Mouse (Mus musculus): ENCODE data around the gene Dpy30. TPM values are rescaled to one million over a fixed set of nuclear protein-coding genes. Genes with fewer than 3 reads are reported as not detected.
"Not testable (repeated sequence)": the region's sequence is repeated elsewhere in the genome, so short reads cannot be mapped to it uniquely, and the experiment has no call there.

The Dpy30 gene
- polyA plus RNA-seq, 1 experiment from 2014 or later = 276 TPM

DNA sequence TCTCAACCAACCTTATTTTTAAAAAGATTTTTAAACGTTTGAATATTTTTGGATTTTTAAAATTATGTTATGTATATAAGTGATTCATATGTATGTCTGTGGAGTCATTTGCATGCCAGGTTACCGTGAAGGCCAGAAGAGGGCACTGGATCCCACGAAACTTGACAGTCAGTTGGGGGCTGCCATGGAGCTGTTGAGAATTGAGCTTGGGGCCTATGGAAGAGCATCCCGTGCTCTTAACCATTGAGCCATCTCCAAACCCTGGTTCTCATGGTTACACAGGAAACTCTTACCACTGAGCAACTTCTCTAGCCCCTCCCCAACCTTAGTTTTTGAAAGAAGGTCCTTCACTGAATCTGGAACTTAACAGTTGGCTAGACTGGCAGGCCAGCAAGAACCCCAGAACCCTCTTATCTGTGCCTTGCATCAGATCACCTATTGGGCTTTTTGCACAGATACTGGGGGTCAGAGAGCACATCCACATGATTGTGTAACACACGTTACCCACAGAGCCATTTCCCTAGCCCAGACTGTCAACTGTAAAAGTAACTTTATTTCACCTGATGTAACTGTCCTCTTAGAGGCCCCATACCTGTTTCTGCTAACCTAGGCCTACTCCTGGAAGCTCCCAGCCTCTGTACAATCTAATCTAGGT lies 1.2 kb downstream of the Dpy30 start:
- Histone ChIP-seq H3K4me3 (ENCODE audit: low read depth, low read length) (no peak overlapping the region), H3K4me2 (no peak overlapping the region), H3K9me3 (ENCODE audit: control insufficient read depth, low read length) (no peaks in the 10 kb centered on the region), H3K4me1 (ENCODE audit: control insufficient read depth, insufficient read depth, low read length) (no peaks in the 10 kb centered on the region), H3K36me3 (ENCODE audit: control insufficient read depth, insufficient read depth, low read length) (no peaks in the 10 kb centered on the region), H3K27ac (ENCODE audit: low read depth, low read length) (no peak overlapping the region), H3K27me3 (ENCODE audit: control insufficient read depth, insufficient read depth, low read length) (no peaks in the 10 kb centered on the region), H3K9ac (ENCODE audit: low read length) (no peak overlapping the region)
- WGBS = 52% methylated on average over 5 of the region's 5 CpGs
- ATAC-seq (ENCODE audit: low FRiP score) (no peak), DNase-seq (ENCODE audit: low spot score, missing footprints) (no peak)

DNA sequence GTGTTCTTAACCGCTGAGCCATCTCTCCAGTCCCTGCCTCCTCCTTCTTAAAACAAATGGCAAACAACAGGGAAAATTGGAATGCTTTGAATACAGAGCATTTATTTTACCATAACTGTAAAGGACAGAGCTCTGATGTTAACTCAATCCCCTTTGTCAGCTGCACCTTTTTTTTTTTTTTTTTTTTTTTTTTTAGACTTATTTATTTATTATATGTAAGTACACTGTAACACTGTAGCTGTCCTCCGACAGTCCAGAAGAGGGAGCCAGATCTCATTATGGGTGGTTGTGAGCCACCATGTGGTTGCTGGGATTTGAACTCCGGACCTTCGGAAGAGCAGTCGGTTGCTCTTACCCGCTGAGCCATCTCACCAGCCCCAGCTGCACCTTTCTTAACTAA lies 5.0 kb downstream of the Dpy30 start:
- DNase-seq (ENCODE audit: low spot score, missing footprints) (no peak), ATAC-seq (ENCODE audit: low FRiP score) (no peak)
- no peak overlapping the region for H3K27ac ChIP-seq (ENCODE audit: low read depth, low read length)
- H3K9me3 ChIP-seq (ENCODE audit: control insufficient read depth, low read length) = no peaks in the 10 kb centered on the region
- H3K9ac ChIP-seq (ENCODE audit: low read length) = no peak overlapping the region
- WGBS = 93% methylated on average over 6 of the region's 6 CpGs
- no peaks in the 10 kb centered on the region for H3K27me3 ChIP-seq (ENCODE audit: control insufficient read depth, insufficient read depth, low read length)
- H3K36me3 ChIP-seq (ENCODE audit: control insufficient read depth, insufficient read depth, low read length) = no peaks in the 10 kb centered on the region
- no peak overlapping the region for H3K4me2 ChIP-seq
- no peak overlapping the region for H3K4me3 ChIP-seq (ENCODE audit: low read depth, low read length)
- peaks cover 10% of the 10 kb centered on the region; the same call in 1 of the 2 replicates for H3K4me1 ChIP-seq (ENCODE audit: control insufficient read depth, insufficient read depth, low read length)

DNA sequence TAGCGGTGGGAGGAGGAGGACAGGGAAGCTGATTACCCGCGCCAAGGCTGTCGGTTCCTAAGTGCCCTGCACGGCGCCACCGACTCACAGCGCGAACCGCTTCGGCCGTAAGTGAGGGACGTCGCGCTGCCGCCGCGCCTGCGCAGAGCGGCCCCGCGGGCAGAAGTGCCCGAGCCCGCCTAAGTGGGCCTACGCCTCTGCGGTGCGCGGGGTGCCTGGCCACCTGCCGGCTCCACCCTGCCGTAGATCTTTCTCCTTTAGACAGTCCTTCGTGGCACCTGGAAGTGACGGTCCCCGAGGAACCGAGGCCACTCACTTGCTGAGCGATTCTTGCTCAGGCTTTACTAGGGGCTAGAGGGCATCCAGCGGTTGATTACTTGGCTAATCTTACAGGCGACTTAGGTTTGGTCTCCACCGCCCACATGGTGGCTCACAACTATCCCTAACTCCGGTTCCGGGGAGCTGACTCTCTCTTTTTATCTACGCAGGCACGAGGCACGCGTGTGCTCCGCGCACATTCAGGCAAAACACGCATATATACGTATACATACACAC lies 7.4 kb downstream of the Dpy30 start:
- ATAC-seq (ENCODE audit: low FRiP score) (peak; percentile 96), DNase-seq (ENCODE audit: low spot score, missing footprints) (peak; percentile 99)
- Histone ChIP-seq H3K9me3 (ENCODE audit: control insufficient read depth, low read length) (no peaks in the 10 kb centered on the region), H3K4me1 (ENCODE audit: control insufficient read depth, insufficient read depth, low read length) (peaks cover 10% of the 10 kb centered on the region; the same call in 1 of the 2 replicates), H3K27ac (ENCODE audit: low read depth, low read length) (peak overlapping the region; percentile 92), H3K4me2 (peak overlapping the region; percentile 72), H3K27me3 (ENCODE audit: control insufficient read depth, insufficient read depth, low read length) (no peaks in the 10 kb centered on the region), H3K4me3 (ENCODE audit: low read depth, low read length) (peak overlapping the region; percentile 76), H3K36me3 (ENCODE audit: control insufficient read depth, insufficient read depth, low read length) (no peaks in the 10 kb centered on the region), H3K9ac (ENCODE audit: low read length) (peak overlapping the region; percentile 87)
- WGBS = under 1% methylated on average over 48 of the region's 48 CpGs

DNA sequence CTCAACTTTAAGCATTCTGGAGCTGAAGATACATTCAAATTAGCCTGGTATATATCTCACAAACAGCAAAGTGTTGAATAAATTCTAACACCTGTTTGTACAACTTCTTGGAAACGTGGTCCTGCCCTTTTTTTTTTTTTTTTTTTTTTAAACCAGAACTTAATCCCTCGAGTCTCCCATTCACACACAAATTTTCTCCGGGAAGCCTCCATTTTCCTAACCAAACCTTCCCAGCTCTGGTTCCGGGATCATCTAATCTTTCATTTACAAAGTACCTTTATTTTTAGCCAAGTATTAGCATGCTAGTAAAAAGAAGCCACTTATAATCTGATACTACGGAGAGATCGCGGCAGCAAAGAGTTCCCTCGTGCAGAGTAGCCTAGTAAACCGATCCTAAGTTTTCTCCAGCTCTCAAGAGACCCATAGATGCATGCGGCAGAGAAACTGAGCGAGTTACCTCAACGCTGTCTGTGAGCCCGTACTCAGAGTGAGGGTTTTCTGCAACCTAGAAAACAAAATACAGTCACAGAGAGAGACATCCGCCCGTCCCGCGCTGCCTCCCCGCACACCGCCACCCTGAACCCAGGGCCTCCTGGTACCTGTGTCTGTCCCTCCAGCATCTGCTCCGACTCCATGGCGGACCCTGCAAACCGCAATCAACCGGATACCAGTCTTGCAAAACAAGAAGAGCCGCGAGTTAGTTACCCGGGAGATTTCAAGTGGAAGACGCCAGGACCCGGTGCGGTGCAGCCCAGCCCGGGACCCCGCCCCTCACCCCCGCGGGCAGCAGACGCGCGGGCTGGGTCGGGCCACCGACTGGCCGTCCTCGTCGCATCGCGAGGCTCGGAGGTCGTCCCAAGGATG lies 8.1 kb downstream of the Dpy30 start:
- DNase-seq (ENCODE audit: low spot score, missing footprints) = no peak
- ATAC-seq (ENCODE audit: low FRiP score) = no peak
- Histone ChIP-seq H3K4me2 (peak overlapping the region; percentile 72), H3K27me3 (ENCODE audit: control insufficient read depth, insufficient read depth, low read length) (no peaks in the 10 kb centered on the region), H3K9ac (ENCODE audit: low read length) (peak overlapping the region; percentile 87), H3K4me1 (ENCODE audit: control insufficient read depth, insufficient read depth, low read length) (peaks cover 10% of the 10 kb centered on the region; the same call in 1 of the 2 replicates), H3K4me3 (ENCODE audit: low read depth, low read length) (peak overlapping the region; percentile 76), H3K36me3 (ENCODE audit: control insufficient read depth, insufficient read depth, low read length) (no peaks in the 10 kb centered on the region), H3K27ac (ENCODE audit: low read depth, low read length) (peak overlapping the region; percentile 92), H3K9me3 (ENCODE audit: control insufficient read depth, low read length) (no peaks in the 10 kb centered on the region)
- under 1% methylated on average over 45 of the region's 45 CpGs for WGBS

GRCm38 (mm10) chr17:74306021-74306420 lies 17.7 kb downstream of the Dpy30 start:
- Histone ChIP-seq H3K9ac (ENCODE audit: low read length) (no peak overlapping the region), H3K36me3 (ENCODE audit: control insufficient read depth, insufficient read depth, low read length) (peaks cover 4% of the 10 kb centered on the region), H3K4me2 (no peak overlapping the region), H3K27me3 (ENCODE audit: control insufficient read depth, insufficient read depth, low read length) (no peaks in the 10 kb centered on the region), H3K9me3 (ENCODE audit: control insufficient read depth, low read length) (no peaks in the 10 kb centered on the region), H3K27ac (ENCODE audit: low read depth, low read length) (no peak overlapping the region), H3K4me1 (ENCODE audit: control insufficient read depth, insufficient read depth, low read length) (no peaks in the 10 kb centered on the region), H3K4me3 (ENCODE audit: low read depth, low read length) (no peak overlapping the region)
- no peak for ATAC-seq (ENCODE audit: low FRiP score)
- 95% methylated on average over 1 of the region's 1 CpGs for WGBS
- DNase-seq (ENCODE audit: low spot score, missing footprints) = peak; percentile 75

DNA sequence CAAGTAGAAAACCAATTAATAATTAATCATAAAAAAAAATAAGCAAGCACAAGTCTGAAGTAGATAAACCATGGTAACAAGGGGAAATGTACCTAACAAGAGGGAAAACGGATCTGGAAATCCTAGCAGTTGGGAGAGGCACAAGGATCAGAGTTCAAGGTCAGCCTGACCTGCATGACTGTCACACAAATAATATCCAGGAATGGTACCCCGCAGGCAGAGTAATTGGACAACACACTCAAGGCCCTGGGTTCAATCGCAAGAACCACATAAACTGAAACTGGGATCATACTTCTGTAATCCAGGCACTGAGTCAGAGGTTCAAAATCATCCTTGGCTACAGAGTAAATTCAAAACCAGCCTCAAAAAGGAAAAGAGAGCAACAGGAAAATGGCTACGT lies 18.1 kb downstream of the Dpy30 start:
- no peaks in the 10 kb centered on the region for H3K27me3 ChIP-seq (ENCODE audit: control insufficient read depth, insufficient read depth, low read length)
- 92% methylated on average over 4 of the region's 4 CpGs for whole genome bisulfite sequencing
- H3K36me3 ChIP-seq (ENCODE audit: control insufficient read depth, insufficient read depth, low read length) = peaks cover 6% of the 10 kb centered on the region
- H3K4me3 ChIP-seq (ENCODE audit: low read depth, low read length) = no peak overlapping the region
- no peak overlapping the region for H3K4me2 ChIP-seq
- peak; percentile 61 for DNase-seq (ENCODE audit: low spot score, missing footprints)
- H3K27ac ChIP-seq (ENCODE audit: low read depth, low read length) = no peak overlapping the region
- no peak overlapping the region for H3K9ac ChIP-seq (ENCODE audit: low read length)
- no peaks in the 10 kb centered on the region for H3K9me3 ChIP-seq (ENCODE audit: control insufficient read depth, low read length)
- H3K4me1 ChIP-seq (ENCODE audit: control insufficient read depth, insufficient read depth, low read length) = no peaks in the 10 kb centered on the region
- no peak for ATAC-seq (ENCODE audit: low FRiP score)

DNA sequence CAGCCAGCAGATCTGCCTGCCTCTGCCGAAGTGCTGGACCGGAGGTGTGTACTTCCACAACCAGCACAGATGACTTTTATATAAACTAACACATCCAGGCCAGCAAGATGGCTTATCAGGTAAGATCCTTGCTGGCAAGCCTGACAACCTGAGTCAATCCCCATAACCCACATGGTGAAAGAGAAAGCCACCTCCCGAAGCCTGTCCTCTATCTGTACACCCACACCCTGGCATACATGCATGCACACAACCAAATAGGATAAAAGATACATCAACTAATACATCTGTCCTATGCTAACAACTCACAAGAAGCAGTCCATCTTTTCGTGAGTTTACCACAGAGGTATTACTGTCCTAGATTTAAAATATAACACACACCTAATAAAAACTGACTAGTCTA lies 19.7 kb downstream of the Dpy30 start:
- Histone ChIP-seq H3K4me3 (ENCODE audit: low read depth, low read length) (no peak overlapping the region), H3K4me2 (no peak overlapping the region), H3K27me3 (ENCODE audit: control insufficient read depth, insufficient read depth, low read length) (no peaks in the 10 kb centered on the region), H3K4me1 (ENCODE audit: control insufficient read depth, insufficient read depth, low read length) (no peaks in the 10 kb centered on the region), H3K27ac (ENCODE audit: low read depth, low read length) (no peak overlapping the region), H3K9ac (ENCODE audit: low read length) (no peak overlapping the region), H3K36me3 (ENCODE audit: control insufficient read depth, insufficient read depth, low read length) (peaks cover 6% of the 10 kb centered on the region), H3K9me3 (ENCODE audit: control insufficient read depth, low read length) (no peaks in the 10 kb centered on the region)
- DNase-seq (ENCODE audit: low spot score, missing footprints) (peak; percentile 35), ATAC-seq (ENCODE audit: low FRiP score) (no peak)
- 95% methylated on average over 4 of the region's 4 CpGs for WGBS

DNA sequence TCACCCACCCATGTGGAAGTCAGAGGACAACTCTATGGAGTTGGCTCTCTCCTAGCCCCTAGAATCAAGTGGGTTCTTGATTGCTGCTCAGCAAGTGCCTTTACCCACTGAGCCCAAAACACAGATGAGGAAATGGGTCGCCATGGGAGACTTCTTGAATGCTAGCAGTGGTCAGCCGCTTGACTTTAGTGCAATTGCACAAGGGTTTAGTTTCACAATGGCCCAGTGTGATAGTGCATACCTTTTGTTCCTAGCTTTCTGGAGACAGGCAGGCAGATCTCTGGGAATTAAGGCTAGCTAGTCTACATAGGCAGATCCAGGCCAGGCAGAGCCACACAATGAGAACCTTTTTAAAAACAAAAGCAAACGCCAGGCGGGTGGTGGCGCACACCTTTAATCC lies 23.7 kb downstream of the Dpy30 start:
- Histone ChIP-seq H3K27ac (ENCODE audit: low read depth, low read length) (no peak overlapping the region), H3K4me3 (ENCODE audit: low read depth, low read length) (no peak overlapping the region), H3K36me3 (ENCODE audit: control insufficient read depth, insufficient read depth, low read length) (peaks cover 7% of the 10 kb centered on the region; the same call in 1 of the 2 replicates), H3K27me3 (ENCODE audit: control insufficient read depth, insufficient read depth, low read length) (no peaks in the 10 kb centered on the region), H3K4me1 (ENCODE audit: control insufficient read depth, insufficient read depth, low read length) (0 out of 2 replicates have a peak, but pooled peaks cover 2% of the 10 kb centered on the region), H3K9ac (ENCODE audit: low read length) (no peak overlapping the region), H3K9me3 (ENCODE audit: control insufficient read depth, low read length) (no peaks in the 10 kb centered on the region), H3K4me2 (no peak overlapping the region)
- WGBS = 82% methylated on average over 5 of the region's 5 CpGs
- ATAC-seq (ENCODE audit: low FRiP score) (no peak), DNase-seq (ENCODE audit: low spot score, missing footprints) (peak; percentile 21)

- H3K36me3 ChIP-seq (ENCODE audit: control insufficient read depth, insufficient read depth, low read length); H3K4me2 ChIP-seq; ATAC-seq (ENCODE audit: low FRiP score); H3K9ac ChIP-seq (ENCODE audit: low read length); H3K27ac ChIP-seq (ENCODE audit: low read depth, low read length); H3K27me3 ChIP-seq (ENCODE audit: control insufficient read depth, insufficient read depth, low read length); H3K4me3 ChIP-seq (ENCODE audit: low read depth, low read length); H3K9me3 ChIP-seq (ENCODE audit: control insufficient read depth, low read length); H3K4me1 ChIP-seq (ENCODE audit: control insufficient read depth, insufficient read depth, low read length): not testable (repeated sequence)
- peak; percentile 57 for DNase-seq (ENCODE audit: low spot score, missing footprints)
- WGBS = 93% methylated on average over 5 of the region's 5 CpGs
These were observed 26.8 kb downstream of the Dpy30 start for GRCm38 (mm10) chr17:74296991-74297390.

Measured in midbrain, embryonic 11.5 days (tissue).